In genomic region chr9:49618266-49618665, GRCm38 (mm10) we compare ENCODE assay signal across 18 mouse cellular contexts.
DNase-seq lines count a peak whose midpoint lies in the region; ATAC-seq and TF ChIP-seq lines count a peak whose summit lies in the region.
"Had no signal": no experiment of that assay in that cellular context is flagged by ENCODE, and none has a peak within 500 bp of the region (broad histone marks: within the 10 kb centered on the region; RNA-seq: fewer than 3 reads in every experiment).

No protein-coding gene starts in this region.

- TF ChIP-seq POLR2A in cerebellum, adult 2 months (IDR thresholded peaks at IDR 0.05; ENCODE audit: borderline replicate concordance, insufficient read depth, low read length), result no peak

- H3K27me3 ChIP-seq in forebrain, embryonic 16.5 days (replicated peaks; ENCODE audit: control insufficient read depth, insufficient read depth, low read length), result no peaks in the 10 kb centered on the region
- no peaks in the 10 kb centered on the region for H3K27me3 ChIP-seq in forebrain, embryonic 13.5 days
- H3K27me3 ChIP-seq in cerebellum, adult 2 months (ENCODE audit: control insufficient read depth, insufficient read depth, low read length), result no peaks in the 10 kb centered on the region

- peak; percentile 93 for DNase-seq in brain, adult 2 months (ENCODE audit: low read depth, low spot score)
- peak; percentile 65 to 89 for DNase-seq in cerebellum, adult 2 months
- DNase-seq in cerebellum, postnatal 25 days, result peak; percentile 69 to 76
- no peak for DNase-seq in right cerebral cortex, postnatal 14 days
- no peak for DNase-seq in left cerebral cortex, postnatal 36 days (ENCODE audit: low spot score in 2 of 2)
- DNase-seq: adrenal gland, postnatal 25 days; kidney, adult 9 months; kidney, postnatal 25 days; thymus, adult 2 months had no signal

- WGBS in forebrain, embryonic 16.5 days, result 68% methylated on average over 2 of the region's 2 CpGs
- 95% methylated on average over 2 of the region's 2 CpGs for whole genome bisulfite sequencing in forebrain, embryonic 13.5 days
- WGBS in cerebellum, adult 2 months, result 9% methylated on average over 2 of the region's 2 CpGs

- peaks cover 36% of the 10 kb centered on the region for H3K4me1 ChIP-seq in forebrain, embryonic 16.5 days (replicated peaks; ENCODE audit: control insufficient read depth, insufficient read depth, low read length)
- H3K4me1 ChIP-seq in forebrain, embryonic 13.5 days, result peaks cover 27% of the 10 kb centered on the region
- peaks cover 19% of the 10 kb centered on the region for H3K4me1 ChIP-seq in cerebellum, adult 2 months (ENCODE audit: control insufficient read depth, insufficient read depth, low read length)
- H3K4me1 ChIP-seq: embryonic facial prominence, embryonic 10.5 days had no signal

- no peaks in the 10 kb centered on the region for H3K9me3 ChIP-seq in forebrain, embryonic 16.5 days (ENCODE audit: control insufficient read depth, low read length)
- no peaks in the 10 kb centered on the region for H3K9me3 ChIP-seq in forebrain, embryonic 13.5 days (replicated peaks)

- H3K4me2 ChIP-seq in forebrain, embryonic 16.5 days (ENCODE audit: low read length), result no peak overlapping the region
- H3K4me2 ChIP-seq in forebrain, embryonic 13.5 days, result no peak overlapping the region
- H3K4me2 ChIP-seq: heart, embryonic 11.5 days had no signal

- H3K36me3 ChIP-seq in forebrain, embryonic 16.5 days (ENCODE audit: control insufficient read depth, insufficient read depth), result no peaks in the 10 kb centered on the region
- H3K36me3 ChIP-seq in forebrain, embryonic 13.5 days (ENCODE audit: poor library complexity, severe bottlenecking), result 0 out of 2 replicates have a peak, but pooled peaks cover 2% of the 10 kb centered on the region
- H3K36me3 ChIP-seq: embryonic facial prominence, embryonic 10.5 days had no signal

- no peak overlapping the region for H3K4me3 ChIP-seq in forebrain, embryonic 16.5 days (replicated peaks; ENCODE audit: low read length)
- no peak overlapping the region for H3K4me3 ChIP-seq in forebrain, embryonic 13.5 days
- H3K4me3 ChIP-seq in cerebellum, adult 2 months (replicated peaks; ENCODE audit: insufficient read depth, low read depth, low read length), result no peak overlapping the region
- H3K4me3 ChIP-seq: embryonic facial prominence, embryonic 10.5 days had no signal

- no peak overlapping the region for H3K9ac ChIP-seq in forebrain, embryonic 16.5 days (replicated peaks; ENCODE audit: low read depth, low read length)
- H3K9ac ChIP-seq in forebrain, embryonic 13.5 days, result no peak overlapping the region

- no peak for ATAC-seq in forebrain, embryonic 16.5 days
- no peak for ATAC-seq in forebrain, embryonic 13.5 days
- ATAC-seq: hindbrain, embryonic 16.5 days; intestine, embryonic 16.5 days; lung, postnatal 0 days had no signal

- no peak for TF ChIP-seq CTCF in cerebellum, adult 2 months (IDR thresholded peaks at IDR 0.05; ENCODE audit: borderline replicate concordance, insufficient read depth, low read depth, low read length)

- intact Hi-C loops in left cerebral cortex, postnatal 36 days (cut with DNase I), result loop anchor here (2.0 to 5.0 kb wide), 2 partner anchors 179 to 554 kb away; no protein-coding TSS in a partner anchor

- peak overlapping the region; percentile 68 for H3K27ac ChIP-seq in forebrain, embryonic 16.5 days (ENCODE audit: low read length)
- H3K27ac ChIP-seq in forebrain, embryonic 13.5 days, result no peak overlapping the region
- peak overlapping the region; percentile 23 for H3K27ac ChIP-seq in cerebellum, adult 2 months (ENCODE audit: insufficient read depth, low read length)
- H3K27ac ChIP-seq: embryonic facial prominence, embryonic 10.5 days; macrophage; stomach, postnatal 0 days had no signal

Comparison
In these comparisons a context has a peak if more than half of its experiments do, and no peak if none do; other contexts are left out.
1. DNase-seq: peak in brain, adult 2 months (single experiment), cerebellum, adult 2 months (2 of 2) and cerebellum, postnatal 25 days (2 of 2); none in right cerebral cortex, postnatal 14 days (single experiment) and left cerebral cortex, postnatal 36 days (0 of 2).